Mouse (Mus musculus) 416B (cell line): ENCODE data around the gene Soat2.
A peak's percentile ranks its signal among the peaks of the same experiment; 100 is the strongest.

ENCODE experiments used
- DNase-seq: peaks from one replicate; pipeline ENCODE4 v3.0.0; 2011; ENCODE audit warnings: low read depth

The Soat2 gene

DNA sequence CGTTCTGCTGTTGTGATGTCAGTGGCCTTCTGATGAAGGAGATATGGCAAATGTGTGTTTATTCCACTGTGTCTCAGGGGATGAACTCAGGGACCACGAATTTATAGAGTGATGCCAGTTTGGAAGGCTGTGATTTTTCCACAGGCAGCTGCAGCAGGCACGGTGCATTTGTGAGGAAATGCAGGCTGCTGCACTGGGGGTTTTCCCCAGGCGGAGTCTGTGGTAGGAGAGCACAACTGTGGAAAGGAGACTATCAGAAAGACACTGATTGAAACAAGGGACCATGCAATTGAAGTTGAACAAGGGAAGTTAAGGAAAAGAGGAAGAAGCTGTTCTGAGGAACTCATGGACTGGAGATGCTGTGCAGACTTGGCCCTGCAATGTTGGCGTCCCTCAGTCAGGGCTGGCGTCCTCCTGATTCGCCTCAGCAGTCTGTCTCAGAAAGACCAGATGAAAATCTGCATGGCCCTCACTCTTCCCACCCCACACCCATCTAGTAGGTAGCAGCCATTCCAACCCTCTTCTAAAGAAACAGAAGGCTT, 42.0 kb downstream of the Soat2 start:
- DNase-seq: no peak

DNA sequence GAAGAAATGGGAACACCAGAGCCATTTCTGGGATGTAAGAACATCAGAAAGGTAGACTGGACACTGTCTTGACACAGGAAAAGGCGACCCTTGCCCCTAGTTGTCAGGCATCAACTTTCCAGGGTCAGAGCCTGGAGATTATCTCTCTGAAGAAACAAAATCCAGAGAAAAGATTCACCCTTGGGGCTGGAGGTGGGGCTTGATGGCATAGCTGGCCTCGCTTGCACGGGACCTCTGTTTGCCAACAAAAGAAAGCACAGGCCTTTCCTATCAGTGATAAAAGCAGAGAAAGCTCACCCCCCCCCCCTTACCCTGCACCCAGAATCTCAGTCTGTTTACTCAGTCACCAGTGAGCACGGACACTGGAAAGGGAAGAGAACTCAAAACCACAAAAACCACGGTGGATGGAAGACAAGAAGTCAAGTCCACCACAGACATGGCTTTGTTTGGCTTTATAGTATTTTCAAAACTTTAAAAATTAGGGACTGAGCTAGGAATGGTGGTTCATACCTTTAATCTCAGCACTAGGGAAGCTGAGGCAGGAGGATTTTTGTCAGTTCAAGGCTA, 42.6 kb downstream of the Soat2 start:
- peak; percentile 62 for DNase-seq

DNA sequence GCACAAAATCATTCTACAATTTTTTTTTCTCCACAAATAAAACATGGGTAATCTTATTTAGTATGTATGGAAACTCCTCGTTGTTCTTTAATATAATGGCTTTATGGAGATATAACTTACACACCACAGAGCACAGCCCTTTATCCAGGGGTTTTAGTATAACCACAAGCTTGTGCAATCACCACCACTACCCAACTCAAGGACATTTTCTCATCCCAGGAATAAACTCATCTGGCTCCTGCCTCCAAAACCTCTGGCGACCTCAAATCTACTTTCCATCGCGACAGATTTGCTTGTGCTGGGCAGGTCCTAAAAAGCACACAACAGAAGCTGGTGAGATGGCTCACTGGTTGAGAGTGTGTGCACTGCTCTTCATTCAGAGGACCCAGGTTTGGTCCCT, 43.3 kb downstream of the Soat2 start:
- peak; percentile 45 for DNase-seq

DNA sequence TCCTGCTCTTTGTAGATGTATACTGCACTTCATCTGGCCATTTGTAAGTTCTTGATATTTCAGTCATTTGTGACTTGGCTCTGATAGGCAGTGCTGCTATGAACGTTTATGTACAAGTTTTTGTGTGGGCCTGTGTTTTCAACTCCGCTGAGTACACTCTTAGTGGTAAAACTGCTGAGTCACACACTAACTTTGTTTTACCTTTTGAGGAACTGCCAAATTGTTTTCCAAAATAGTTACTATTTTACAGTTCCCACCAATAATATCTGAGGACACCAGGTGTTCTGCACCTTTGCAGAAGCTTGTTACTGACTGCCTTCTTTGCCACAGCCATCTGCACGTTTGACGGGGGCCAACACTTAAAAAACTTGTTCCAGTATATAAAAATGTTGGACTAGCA, 44.1 kb downstream of the Soat2 start:
- peak; percentile 33 for DNase-seq

DNA sequence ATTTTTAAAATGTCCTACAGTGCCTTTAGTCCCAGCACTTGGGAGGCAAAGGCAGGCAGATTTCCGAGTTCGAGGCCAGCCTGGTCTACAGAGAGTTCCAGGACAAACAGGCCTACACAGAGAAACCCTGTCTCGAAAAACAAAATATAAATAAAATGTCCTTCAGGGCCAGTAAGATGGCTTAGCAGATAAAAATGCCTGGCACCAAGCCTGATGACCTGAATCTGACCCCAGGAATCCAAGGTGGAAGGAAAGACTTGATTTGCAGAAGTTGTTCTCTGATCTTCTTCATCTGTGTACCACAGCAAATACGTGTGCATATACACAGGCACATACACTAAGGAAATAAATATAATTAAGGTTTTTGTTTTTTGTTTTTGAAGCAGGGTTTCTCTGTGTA, 45.0 kb downstream of the Soat2 start:
- DNase-seq: peak; percentile 17

DNA sequence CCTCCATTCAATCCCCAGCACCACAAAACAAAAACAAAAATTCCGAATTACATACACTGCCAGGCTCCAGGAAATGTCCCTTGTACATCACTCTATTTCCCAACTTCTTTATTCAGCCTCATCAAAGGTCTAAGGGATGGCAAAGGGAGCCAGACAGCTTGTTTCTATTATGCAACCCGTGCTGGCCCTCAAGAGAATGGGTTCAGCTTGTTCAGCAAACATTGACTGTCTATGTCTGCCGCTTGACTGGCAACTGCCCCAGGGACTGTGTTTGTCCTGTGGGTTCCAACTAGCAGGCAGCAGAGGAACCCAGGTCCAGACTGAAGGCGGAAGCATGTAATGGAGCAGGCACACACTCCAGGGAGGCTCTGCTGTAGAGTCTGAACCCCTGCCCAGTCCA, 48.5 kb downstream of the Soat2 start:
- no peak for DNase-seq

DNA sequence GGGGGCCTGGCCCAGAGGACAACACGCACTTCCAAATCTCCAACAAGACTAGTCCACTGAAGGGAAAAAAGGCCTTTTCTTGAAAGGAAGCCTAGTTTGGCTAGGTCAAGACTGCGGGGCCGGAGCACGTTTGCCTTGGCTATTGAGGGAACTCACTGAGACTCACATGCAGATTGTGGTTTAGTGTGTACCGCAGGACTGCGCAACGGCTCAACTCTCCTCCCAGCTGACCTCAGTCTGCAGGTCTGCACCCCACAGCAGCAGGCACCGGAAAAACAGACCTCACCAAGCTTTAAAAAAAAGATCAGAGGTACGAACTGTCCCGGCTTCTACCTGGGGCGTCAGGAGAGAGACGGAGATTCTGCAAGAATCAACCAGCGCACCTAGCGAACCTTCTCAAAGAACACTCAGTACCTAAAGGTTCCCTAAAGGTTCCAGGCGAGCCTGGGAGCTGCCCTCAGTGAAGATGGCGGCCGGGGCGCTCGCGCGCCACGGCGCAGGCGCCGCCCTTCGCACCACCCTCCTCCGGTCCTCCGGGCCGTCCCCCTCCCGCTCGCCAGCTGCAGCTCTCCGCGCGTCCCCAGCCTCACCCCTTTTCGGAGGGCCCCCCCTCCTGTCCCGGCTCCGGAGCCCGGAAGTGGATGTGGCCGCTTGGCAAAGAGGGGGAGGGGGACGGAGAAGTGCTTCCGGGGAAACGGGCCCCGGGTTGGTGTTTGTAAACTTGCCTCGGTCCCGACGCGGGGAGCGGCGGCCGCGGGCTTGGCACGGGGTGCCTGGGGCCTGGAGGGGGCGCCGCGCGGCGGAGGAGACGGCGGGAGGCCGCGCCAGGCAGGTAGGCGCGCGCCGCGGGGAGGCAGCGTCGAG, 52.9 kb downstream of the Soat2 start, which contains the start of gene Zfp740:
Gene Zfp740 (plus strand): TSS at position 279 of the 864 bp plus-strand sequence.
- peak; percentile 96 for DNase-seq

DNA sequence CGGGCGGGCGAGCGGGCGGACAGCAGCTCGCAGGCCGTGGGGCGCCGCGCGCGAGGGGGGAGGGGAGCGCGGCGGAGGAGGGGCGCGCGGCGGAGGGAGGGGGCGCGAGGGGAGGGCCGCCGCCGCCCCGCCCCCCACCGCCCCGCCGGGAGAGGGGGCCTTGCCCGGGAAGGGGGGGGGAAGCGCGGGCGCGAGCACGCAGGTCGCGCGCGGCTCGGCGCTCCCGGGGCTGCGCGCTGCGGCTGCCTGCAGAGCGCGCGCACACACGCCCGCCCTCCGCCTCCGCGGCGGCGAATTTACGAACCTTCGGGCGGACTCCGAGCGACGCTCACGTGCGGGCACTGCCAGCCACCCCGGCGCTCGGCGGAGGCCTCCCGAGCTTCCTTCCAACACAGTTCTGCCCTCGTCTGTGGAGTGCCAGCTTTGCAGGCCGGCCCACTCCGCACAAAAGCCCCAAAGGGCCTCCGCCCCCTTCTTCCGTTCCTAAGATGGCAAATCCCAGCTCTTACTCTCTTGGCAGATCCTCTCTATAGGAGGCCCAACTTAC, 53.6 kb downstream of the Soat2 start:
- peak; percentile 76 for DNase-seq

DNA sequence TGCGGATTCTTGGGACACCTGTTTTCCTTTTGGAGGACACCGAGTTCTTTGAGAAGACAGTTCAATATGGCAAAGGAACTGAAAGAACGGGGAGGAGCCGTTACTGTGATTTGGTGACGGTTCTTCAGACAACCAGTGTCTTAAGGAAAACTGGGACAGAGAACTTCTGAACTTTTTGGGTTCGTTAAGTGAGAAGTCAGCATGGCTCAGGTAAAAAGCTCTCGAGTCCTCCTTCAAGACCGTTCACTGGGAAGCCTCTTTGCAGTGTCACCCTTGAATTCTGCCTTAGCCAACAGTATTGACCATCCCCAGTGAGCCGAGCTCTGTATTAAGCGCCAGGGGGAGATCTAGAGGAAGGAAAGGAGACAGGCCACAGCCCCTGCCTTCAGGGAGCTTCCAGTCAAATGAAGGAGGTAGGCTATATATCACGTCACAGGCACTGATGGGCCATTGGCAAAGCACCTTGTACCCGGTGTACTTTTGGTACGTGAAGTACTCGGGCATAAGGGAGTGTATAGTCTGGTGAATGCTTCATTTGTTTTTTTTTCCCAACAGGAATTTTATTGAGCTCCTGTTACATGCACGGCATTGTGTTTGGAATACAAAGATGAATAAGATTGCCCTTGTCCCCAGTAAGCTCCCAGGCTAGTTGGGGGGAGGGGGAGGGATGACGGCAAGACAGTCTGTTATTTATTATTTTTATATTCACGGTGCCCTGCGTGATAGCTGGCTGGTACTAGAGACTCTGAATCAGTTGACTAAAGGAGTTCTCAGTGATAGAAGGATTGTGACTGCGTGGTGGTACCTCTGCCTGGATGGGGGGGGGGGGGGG, 54.6 kb downstream of the Soat2 start, which contains the start of gene Csad:
Gene Csad (minus strand): TSS at position 51 of the 832 bp plus-strand sequence.
- no peak for DNase-seq

DNA sequence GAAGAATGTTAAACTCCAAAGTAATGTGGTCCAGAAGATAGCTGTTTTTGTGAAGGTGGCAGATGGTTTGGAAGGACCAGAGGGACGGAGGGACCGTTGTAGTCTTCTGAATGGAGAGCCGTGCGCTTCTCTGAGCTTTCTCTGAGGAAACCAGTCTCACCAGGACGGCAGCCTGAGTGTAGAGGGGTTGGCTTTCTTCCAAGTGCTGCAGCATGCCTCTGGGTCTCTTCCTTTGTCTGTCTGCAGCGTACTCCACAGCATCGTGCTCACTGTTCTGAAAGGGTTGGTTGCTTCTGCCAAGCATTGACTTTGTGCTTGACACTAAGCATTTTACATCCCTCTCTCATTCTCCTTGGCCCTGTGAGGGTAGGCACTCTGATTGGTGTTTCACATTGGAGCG, 55.5 kb downstream of the Soat2 start:
- DNase-seq: no peak

DNA sequence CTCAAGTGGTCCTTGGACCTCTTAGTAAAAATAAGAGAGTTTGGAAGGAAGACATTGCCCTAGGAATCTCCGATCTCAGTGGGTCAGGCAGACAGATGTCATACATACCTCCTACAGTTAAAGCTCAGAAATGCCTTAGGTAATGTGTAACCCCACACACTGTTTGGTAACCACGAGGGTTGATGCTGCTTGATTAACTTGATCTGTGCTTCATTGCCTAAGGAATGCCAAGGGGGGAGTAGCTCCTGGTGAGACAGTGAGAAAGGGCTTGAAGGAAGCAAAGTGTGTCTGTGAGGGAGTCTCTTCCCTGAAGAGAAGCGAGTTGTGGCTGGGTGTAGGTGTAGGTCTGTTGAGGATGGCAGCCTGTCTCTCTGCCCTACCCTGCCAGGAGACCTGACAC, 57.0 kb downstream of the Soat2 start:
- DNase-seq: no peak

DNA sequence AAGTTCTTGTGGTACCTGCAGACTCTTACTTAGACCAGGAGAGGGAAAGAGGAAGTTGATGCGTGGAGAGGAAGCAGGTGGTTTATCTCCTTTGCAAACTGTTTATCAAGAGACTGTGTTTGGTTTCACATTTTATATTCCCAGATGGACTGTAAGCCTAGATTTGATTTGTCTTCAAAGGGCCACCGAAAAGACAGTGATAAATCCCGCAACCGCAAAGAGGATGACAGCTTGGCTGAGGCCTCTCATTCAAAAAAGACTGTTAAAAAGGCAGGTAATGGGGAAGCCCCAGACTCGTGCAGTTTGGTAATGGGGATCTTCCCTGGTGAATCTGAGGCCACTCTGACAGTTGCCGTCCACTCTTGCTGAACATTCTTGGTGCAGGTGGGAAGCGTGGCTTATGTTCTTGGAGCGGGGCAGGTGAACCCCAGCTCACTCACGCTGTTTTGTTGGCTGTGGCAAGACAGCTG, 57.8 kb downstream of the Soat2 start:
- peak; percentile 65 for DNase-seq

DNA sequence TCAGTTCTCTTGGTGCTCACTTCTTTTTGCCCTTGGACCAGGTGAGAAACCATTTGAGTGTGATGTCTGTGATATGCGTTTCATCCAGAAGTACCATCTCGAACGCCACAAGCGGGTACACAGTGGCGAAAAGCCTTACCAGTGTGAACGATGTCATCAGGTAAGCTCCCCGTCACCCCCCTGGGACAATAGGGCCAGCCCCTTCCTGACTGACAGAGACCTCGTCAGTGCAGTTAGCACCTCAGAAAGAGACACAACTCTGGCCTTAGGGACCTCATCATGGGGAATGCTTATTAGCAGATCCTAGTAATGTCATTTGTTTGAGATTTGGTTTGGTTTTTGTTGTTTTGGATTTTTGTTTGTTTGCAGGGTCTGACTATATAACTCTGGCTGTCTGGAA, 58.8 kb downstream of the Soat2 start:
- no peak for DNase-seq

DNA sequence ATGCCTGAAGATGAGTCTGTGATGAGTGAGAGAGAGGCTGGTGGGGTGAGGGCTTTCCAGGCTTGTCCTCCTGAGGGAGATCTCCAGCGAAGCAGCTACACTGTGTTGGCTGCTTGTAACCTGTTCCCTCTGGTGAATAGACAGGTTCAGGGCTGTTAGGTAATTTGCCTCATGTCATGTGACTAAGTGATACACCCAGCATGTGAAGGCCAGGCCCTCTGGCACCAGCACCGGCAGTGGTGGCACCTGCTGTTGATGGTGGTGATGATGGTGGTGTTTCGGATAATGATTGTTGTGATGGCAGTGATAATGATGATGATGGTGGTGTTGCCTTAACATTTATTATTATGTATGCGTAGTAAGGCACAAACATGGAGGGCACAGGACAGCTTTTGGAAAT, 60.5 kb downstream of the Soat2 start:
- DNase-seq: no peak

DNA sequence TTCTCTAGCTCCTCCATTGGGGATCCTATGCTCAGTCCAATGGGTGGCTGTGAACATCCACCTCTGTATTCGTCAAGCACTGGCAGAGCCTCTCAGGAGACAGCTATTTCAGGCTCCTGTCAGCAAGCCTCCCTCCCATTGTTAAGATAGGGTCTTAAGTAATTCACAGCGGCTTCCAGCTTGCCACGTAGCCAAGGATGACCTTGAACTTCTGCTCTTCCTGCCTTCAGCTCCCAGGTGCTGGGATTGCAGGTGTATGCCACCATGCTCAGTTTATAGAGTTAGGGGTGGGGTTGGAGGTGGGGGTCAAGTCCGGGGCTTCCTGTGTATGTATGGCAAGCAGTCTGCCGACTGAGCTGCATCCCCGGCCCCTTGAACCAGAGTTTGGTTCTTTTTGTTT, 61.6 kb downstream of the Soat2 start:
- DNase-seq: no peak
